Mouse (Mus musculus): Measurements from ENCODE around the gene Stc2. TPM values are rescaled to one million over a fixed set of nuclear protein-coding genes. Genes with fewer than 3 reads are reported as not detected.

Gene Stc2
- total RNA-seq (2021) = 1 to 10 TPM; 2.7 to 2.8 TPM

DNA sequence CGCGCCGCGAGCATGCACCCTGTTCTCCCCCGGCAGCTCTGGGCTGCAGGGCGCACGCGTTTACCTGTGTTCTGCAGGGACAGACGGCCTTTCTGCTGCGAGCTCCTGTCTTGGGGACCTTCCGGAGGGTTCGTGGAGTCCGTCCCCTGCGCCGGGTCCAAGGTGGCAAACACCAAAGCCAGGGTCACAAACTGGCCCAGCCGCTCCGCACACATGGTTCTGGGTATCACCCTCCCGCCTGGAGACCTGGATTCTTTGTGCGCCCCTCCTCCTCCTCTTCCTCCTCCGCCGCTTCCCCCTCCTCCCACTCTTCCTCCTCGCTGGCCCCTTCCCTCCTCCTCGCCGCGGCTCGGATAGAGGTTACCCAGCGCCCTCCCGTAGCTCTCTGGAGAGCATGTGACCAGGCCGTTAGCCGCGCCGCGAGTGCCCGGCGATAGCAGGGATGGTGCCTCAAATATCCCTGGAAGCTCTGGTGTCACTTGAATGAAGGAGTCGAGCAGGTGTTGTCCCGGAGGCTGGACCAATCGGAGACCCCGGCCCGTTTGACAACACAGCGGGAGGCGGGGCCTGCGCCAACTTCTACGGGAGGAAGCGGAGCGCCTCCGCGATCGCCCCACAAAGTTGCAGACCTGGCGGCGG is at the start of gene Stc2:
Gene Stc2 (minus strand): TSS at position 427 of the 639 bp plus-strand sequence.
- intact Hi-C loops (cut with DNase I) = loop anchor here (10.0 kb wide), 1 partner anchor 245 kb away; no protein-coding TSS in a partner anchor
- peak; percentile 76 for DNase-seq

GRCm38 (mm10) chr11:31417071-31417470 is 47.2 kb upstream of the Stc2 start:
- no peak for DNase-seq
- intact Hi-C loops (cut with DNase I) = no loop called here

GRCm38 (mm10) chr11:31412376-31412775 is 42.5 kb upstream of the Stc2 start:
- intact Hi-C loops (cut with DNase I) = no loop called here
- no peak for DNase-seq

DNA sequence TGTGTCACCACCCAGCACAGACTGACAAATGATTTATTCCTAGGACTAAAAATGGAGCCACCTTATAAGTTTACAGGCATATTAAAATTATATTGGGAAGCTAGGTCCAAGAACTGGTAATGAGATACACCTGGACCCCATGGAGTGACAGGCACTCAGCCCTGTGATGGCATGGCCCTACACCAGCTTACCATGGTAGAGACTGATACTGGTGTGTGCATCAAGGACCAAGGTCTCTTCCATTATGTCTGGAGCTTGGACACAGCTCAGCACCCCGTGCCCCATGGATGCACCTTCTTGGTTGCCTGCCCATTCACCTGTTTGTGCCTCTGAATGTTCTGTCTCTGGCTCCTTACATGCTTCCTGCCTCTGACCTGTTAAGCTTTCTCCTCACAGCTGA is 36.9 kb upstream of the Stc2 start:
- DNase-seq = no peak
- intact Hi-C loops (cut with DNase I) = no loop called here

DNA sequence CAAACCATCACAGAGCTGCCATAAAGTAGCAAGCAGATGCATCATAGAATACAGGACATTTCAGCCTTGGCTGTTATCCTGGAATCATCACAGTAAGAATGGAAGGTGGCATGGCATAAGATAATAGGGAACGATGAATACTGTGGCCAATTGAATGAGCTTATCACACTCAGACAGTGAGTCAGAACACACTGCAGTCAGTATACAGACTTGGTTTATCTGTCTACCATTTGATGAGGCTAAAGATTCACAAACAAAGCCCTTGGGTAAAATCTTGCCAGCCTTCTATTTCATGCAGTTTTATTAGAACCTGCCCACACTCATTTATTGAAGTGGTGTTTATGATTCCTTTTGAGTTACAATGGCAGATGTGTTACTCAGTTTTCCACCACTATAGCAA is 33.2 kb upstream of the Stc2 start:
- intact Hi-C loops (cut with DNase I) = no loop called here
- DNase-seq = no peak

DNA sequence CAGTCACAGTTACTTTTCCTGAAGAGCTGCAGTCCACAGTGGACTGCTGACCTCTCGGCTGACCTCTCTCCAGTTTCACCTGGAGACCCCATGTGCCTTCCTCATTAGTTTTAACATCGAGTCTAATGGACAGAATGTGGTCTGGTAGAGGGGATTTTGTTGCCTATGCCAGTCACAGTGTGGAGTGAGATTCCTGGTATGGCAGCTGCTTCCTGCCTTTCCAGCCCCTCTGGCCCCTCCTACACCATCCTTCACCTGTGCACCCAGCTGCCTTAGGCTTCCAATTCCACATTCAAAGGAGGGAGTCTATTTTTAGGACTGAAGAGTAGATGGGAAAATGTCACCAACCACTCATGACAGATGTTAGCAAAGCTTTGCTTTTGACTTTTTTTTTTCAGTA is 28.7 kb upstream of the Stc2 start:
- DNase-seq = no peak
- intact Hi-C loops (cut with DNase I) = no loop called here

DNA sequence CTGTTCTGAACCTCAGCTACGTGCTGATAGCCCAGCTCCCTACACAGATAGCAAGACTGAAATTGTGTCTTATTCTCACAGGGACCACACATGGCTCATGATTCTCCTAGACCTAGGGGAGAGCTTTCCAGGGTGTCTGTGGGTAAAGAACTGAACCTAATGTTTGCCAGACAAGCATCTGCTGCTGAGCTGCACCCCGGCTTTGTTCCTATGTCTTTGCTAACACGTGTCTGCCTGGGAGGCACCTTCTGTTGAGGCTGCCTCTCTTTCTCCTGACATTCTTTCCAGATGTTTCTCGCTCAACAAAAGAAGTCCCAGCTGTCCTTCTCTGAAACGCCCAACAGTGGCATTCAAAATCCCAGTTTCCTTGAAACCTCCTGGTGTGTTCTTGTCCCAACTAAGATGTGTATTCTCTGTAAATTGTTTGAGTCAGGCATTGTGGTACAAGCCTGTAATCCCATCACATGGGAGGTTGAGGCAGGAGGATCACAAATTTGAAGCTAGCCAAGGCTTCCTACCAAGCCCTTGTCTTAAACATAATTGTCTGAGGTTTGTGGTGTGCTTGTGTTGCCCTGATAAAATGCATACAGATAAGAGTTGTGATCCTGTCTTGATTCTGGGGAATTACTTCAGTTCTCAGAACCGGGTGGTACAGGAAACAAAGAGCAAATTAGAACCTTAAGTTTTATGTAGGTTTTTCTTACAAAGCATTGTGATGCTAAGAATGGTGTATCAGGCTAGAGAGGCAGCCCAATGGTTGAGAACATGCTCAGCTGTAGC is 27.0 kb upstream of the Stc2 start:
- DNase-seq = no peak
- intact Hi-C loops (cut with DNase I) = no loop called here

DNA sequence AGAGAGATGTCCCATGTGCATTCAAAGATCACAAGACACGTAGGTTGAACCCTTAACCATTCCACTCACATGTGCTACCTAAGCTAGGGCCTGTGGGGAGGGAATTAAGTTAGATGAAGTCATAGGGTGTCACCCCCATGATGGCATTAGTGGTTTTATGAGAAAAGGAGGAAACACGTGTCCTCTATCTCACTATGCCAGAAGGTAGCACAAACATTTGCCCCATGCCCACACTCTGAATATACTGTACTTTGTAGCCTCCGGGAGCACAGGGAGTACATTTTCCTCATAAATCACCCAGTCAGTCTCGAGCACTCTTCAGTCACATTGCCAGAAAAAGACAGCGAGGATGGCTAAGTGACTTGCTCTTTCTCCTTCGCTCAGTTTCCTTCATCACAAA is 24.2 kb upstream of the Stc2 start:
- DNase-seq = no peak
- intact Hi-C loops (cut with DNase I) = no loop called here

- intact Hi-C loops (cut with DNase I) = no loop called here
- no peak for DNase-seq
These were observed 22.5 kb upstream of the Stc2 start for GRCm38 (mm10) chr11:31392340-31392739.

- intact Hi-C loops (cut with DNase I) = no loop called here
- no peak for DNase-seq
These were observed 19.0 kb upstream of the Stc2 start for GRCm38 (mm10) chr11:31388890-31389289.

DNA sequence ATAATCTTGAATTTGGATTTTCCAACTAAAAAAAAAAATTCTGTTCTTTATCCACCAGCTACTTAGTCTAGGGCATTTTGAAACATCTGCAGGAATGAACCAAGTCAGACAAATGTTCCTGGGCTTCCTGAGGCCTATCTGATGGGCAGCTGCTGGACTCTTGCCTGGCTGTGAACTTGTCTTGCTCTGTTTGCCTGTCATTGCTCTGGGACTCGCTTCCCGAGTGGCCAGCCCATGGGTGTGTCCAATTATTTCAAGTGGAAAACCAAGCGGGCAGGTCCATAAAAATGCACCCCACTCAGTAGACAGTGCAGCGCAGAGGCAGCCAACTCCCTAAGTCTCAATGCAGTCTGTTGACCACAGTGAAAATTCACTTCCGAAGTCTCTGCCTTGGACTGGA is 17.7 kb upstream of the Stc2 start:
- intact Hi-C loops (cut with DNase I) = no loop called here
- no peak for DNase-seq

GRCm38 (mm10) chr11:31386571-31386970 is 16.7 kb upstream of the Stc2 start:
- DNase-seq = no peak
- intact Hi-C loops (cut with DNase I) = no loop called here

- intact Hi-C loops (cut with DNase I) = no loop called here
These were observed 14.1 kb upstream of the Stc2 start for GRCm38 (mm10) chr11:31383968-31384367.

DNA sequence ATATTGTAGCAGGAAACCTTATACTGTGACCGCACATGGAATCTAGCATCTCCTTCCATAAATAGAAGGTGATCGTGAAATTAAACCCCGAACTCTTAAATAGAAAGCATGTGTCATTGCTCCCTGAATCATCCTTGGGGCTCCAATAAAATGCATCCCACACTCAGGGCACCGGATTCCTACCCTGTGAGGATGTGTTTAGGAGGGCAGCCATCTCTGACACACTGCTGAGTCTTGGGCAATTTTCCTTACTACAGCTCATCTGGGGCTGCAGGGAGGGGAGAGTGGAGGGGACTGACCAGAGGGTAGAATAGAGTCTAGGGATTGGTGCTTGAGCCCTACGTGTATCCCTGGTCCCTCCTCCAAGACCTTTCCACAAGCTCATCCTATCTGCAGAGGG is 12.3 kb upstream of the Stc2 start:
- no peak for DNase-seq
- intact Hi-C loops (cut with DNase I) = no loop called here

More at GRCm38 (mm10) chr11:31383968-31384367, 14.1 kb upstream of the Stc2 start:
- no peak for DNase-seq

- DNase-seq = peak; percentile 36
- intact Hi-C loops (cut with DNase I) = loop anchor here (10.0 kb wide), 1 partner anchor 241 kb away; no protein-coding TSS in a partner anchor
These were observed 3.6 kb upstream of the Stc2 start for GRCm38 (mm10) chr11:31373438-31373837.

GRCm38 (mm10) chr11:31372206-31372605 is 2.3 kb upstream of the Stc2 start:
- intact Hi-C loops (cut with DNase I) = loop anchor here (10.0 kb wide), 1 partner anchor 243 kb away; no protein-coding TSS in a partner anchor
- DNase-seq = no peak

DNA sequence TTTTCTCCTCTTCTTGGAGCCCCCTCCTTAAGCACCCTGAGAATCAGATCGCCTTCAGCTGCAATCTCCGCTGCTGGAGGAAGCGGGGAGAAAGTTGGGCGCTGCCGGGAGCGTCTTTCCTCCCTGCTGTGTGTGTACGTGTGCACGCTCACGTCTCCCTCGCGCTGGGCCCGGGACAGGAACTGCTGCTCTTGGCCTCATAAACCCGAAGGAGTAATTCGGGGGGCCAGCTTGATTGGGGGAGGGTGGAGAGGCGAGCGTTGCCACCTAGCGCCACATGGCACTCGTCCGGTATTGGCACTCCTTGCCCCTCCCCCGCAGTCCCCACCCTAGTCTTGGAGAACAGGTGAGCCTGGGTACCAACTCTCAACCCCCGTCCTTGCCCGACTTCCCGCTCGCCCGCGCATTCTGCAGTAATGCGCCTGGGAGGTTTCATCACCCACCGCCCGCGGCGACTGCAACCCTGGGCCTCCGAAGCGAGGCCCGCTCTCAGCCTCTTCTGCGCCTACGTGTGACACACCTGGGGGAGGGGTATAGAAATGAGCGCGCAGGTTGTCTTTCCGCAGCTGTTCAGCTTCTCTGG is 1.5 kb upstream of the Stc2 start:
- no peak for DNase-seq
- intact Hi-C loops (cut with DNase I) = loop anchor here (10.0 kb wide), 1 partner anchor 243 kb away; no protein-coding TSS in a partner anchor

DNA sequence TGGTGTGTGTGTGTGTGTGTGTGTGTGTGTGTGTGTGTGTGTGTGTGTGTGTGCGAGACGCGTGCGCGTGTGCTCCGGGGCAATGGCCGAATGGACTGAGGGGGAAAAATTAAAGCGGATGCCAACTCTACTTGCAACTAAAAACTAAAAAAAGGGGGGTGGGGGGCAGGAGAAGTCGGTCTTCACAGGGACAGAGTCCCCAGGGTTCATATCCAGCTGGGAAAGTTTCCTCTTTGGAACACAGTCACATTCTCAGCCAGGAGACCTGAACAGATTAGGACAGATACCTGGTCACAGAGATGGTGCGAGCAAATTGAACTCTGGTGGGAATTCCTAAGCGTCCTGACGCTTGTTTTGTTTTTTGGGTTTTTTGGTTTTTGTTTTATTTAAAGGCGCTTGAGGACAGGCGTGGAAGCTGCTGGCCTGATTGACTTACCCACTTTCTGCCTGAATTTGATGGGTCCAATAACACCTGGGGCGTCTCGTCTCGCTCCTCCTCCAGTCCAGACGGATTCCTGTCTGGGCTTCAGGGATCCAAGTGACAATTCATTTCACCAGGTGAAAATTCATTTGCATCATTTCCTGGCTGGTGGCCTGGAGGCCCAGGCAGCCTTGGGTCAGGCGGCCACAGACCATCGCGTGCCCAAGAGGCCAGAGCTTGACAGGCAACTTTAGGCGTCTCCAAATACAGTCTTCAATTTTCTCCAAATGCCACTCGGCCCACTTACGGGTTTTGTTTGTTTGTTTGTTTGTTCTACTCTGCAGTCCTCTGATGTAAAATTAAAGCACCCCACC is 759 bp upstream of the Stc2 start:
- intact Hi-C loops (cut with DNase I) = loop anchor here (10.0 kb wide), 1 partner anchor 244 kb away; no protein-coding TSS in a partner anchor
- no peak for DNase-seq

DNA sequence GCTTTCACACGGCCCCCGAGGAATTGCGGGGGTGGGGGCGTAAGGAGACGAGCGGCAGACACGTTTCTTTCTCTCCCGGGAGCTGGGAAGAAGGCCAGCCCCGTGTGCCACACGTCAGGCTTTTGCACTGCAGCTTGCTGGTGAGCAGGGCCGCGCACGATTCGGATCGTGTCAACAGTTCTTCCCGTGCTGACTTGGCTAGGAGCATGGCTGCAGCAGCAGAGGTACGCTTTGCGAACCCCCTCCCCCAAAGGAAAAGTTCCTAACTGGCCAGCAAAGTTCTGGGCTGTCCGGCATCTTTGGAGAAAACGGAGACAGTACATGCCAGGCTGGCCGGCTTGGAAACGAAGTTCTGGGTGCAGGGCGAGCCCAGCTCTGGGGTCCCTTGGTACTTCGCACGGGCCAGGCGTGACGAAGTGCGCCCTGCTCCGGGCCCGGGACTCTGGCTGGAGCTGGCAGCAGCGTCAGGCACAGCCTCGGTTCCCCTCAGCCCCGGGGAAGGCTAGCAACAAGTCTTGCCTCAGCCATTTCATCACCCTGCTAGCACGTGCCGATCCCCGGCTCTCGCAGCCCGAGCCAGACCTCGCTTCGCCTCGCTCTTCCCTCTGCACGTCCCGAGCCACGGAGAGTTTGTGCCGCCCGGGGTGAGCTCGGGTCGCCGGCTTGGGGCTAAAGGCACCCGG is 768 bp downstream of the Stc2 start:
- DNase-seq = peak; percentile 28
- intact Hi-C loops (cut with DNase I) = no loop called here

- intact Hi-C loops (cut with DNase I) = no loop called here
- DNase-seq = no peak
These were observed 1.5 kb downstream of the Stc2 start for GRCm38 (mm10) chr11:31368252-31368964.
